Mouse (Mus musculus) natural killer cell, adult 2 months (primary cell): Measurements from ENCODE around the gene Nip7.
"Not testable (repeated sequence)": the region's sequence is repeated elsewhere in the genome, so short reads cannot be mapped to it uniquely, and the experiment has no call there.

Source experiments
- DNase-seq, 2 experiments: peaks; one replicate each; pipeline ENCODE4 v3.0.0; 2022; ENCODE audit warnings: low spot score in 2 of 2

The Nip7 gene

DNA sequence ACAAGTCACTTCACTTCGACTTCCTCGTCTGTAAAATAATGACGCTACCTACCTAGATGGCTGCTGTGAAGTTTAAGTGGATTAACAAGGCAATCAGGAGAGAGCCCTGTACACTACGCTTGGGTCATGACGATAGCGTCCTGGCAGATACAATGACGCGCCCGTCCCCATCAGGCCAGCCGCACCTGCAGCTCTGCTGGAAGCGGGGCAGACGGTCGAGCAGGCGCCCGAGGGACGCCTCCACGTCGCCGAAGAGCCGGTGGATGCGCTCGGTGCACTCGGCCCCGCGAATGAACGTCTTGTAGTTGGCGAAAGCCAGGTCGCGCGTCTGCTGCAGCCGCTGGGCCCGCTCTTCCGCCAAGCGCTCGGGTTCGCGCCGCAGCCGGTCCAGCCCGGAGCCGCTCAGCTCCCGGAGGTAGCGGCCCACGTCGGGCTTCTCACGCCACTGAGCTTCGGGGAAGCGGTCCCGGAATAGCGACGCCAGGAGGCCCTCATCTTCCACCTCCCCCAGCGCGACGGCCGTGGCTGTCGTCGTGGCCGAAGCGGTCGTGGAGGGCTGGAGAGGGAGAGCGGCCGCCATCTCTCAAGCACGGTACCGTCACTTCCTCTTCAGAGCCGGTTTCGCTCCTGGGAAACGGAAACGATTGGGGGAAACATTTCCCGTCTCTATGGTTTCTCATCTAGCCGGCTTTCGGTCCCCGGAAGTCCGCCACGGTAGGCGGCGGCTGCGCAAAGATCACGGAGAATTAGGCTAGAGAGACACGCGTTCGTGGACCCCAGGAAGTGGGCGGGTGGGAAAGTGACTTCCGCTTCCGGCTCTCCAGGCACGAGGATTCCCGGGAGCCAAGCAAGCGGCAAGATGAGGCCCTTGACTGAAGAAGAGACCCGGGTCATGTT, at the start of gene Nip7, which contains the start of gene Cog8:
TSS of gene Nip7 (plus strand) at position 802 of the 897 bp plus-strand sequence.
TSS of gene Cog8 (minus strand) at position 614 of the 897 bp plus-strand sequence.
- peak; percentile 94 to 96 for DNase-seq

DNA sequence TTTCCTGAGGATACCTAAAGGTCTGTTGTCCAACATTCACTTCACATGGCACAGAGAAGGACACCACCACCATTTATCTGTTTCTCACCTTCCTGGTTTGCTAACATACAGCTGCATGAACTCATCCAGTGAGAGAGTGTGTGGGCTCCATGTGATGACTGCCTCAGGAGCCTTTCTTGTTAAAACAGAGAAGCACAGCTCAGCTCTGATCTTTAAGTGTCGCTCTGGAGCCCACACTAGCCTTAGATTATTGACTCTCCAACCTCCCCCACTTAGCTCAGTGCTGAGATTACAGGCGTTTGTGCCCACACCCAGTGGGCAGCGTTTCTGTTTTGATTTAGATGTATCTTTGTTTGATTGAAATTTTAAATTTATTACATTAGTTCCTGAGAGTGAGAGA, 48.9 kb upstream of the Nip7 start:
- DNase-seq: no peak

- no peak for DNase-seq
Measured at GRCm38 (mm10) chr8:107012666-107013065, 44.0 kb upstream of the Nip7 start.

GRCm38 (mm10) chr8:107014915-107015314, 41.8 kb upstream of the Nip7 start:
- no peak for DNase-seq

GRCm38 (mm10) chr8:107023479-107023878, 33.2 kb upstream of the Nip7 start:
- DNase-seq: no peak

GRCm38 (mm10) chr8:107029310-107029709, 27.4 kb upstream of the Nip7 start:
- DNase-seq: no peak

DNA sequence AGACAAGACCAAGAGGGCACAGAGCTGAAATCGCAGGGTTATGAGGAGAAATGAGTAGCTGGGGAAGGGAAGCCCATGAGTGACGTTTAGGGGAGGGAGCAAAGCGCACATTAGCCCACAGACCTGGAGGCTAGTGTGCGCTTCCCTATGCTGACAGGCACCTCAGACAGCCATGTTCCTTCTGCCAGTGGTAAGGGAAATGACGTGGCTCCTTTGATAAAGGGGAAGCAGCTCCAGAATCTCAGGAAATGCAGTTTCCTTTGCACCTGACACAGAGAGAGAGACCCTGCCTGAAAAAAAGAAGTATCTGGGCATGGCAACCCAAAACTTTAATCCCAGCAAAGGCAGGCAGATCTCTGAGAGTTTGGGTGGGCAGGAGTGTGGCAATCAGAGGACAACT, 26.6 kb upstream of the Nip7 start:
- no peak for DNase-seq

- peak; percentile 93 to 96 for DNase-seq
Measured at GRCm38 (mm10) chr8:107030650-107031576, 25.8 kb upstream of the Nip7 start, which contains the start of gene Vps4a. Gene Vps4a, plus strand, starts transcription at chr8:107031222.

GRCm38 (mm10) chr8:107031577-107032090, 25.0 kb upstream of the Nip7 start:
- no peak for DNase-seq

- DNase-seq: not testable (repeated sequence)
Measured at GRCm38 (mm10) chr8:107033609-107034008, 23.1 kb upstream of the Nip7 start.

DNA sequence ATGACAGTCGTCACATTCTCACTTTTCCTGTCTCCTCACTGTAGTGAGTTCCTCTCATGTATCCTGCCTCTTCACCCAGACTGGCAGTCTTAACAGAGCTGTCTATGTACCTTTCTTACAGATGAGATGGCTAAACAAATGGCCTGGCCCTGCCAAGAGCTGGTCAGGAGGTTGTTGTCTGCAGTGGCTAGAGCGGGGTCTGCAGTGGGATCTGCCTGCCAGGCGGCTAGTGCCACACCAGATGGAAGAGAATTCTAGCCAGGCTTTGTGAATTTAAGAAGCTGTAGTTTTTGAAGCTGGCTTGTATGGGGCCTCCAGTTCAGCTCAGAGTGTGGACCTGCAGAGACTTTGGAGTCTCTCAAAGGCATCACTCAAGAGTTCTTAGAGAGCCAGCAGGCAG, 21.0 kb upstream of the Nip7 start:
- DNase-seq: no peak

DNA sequence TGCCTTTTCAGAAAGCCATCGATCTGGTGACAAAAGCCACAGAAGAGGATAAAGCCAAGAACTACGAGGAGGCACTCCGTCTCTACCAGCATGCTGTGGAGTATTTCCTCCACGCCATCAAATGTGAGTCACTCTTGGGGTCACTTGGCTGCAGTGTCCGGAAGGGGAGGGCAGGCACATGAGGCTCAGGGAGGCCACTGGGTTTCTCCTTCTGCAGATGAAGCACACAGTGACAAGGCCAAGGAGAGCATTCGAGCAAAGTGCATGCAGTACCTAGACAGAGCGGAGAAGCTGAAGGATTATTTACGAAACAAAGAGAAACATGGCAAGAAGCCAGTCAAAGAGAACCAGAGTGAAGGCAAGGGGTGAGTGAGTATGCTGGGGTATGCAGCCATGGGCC, 20.1 kb upstream of the Nip7 start:
- no peak for DNase-seq

GRCm38 (mm10) chr8:107040632-107041031, 16.0 kb upstream of the Nip7 start:
- no peak for DNase-seq

GRCm38 (mm10) chr8:107045478-107045877, 11.2 kb upstream of the Nip7 start:
- DNase-seq: no peak

DNA sequence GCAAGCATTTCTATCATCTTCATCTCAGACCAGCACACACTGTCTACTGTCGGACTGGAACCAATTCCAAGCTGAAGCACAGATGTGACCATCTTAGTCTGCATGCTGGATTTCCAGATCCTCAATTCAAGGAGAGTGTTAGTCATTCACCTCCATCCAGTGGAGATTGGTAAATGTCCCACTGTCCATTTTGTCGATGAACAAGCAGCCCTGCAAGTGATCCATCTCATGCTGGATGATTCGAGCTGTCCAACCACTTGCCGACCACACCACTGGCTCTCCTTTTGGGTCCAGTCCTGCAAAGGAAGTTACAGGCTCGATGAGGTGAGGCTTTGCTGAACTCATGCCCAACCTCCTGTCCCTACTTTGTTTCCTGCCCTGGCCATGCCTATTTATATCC, 9.7 kb upstream of the Nip7 start:
- DNase-seq: no peak

- DNase-seq: peak; percentile 57 to 72
Measured at GRCm38 (mm10) chr8:107048061-107048941, 8.4 kb upstream of the Nip7 start, which contains the start of gene Pdf. Gene Pdf, minus strand, starts transcription at chr8:107048614.

DNA sequence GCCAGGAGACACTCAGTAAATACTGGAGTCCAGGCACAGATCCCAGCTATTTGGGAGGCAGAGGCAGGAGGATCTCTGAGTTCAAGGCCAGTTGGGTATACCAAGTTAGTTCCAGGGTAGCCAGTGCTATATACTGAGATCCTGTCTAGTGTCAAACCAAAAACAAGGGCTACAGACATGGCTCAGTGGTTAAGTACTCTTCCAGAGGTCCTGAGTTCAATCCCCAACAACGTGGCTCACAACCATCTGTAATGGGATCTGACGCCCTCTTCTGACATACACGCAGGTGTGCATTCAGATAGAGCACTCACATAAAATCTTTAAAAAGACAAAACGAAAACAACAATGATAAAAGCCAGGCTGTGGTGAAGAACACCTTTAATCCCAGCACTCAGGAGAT, 7.2 kb upstream of the Nip7 start:
- no peak for DNase-seq

- peak in 1 of 2 experiments; percentile 31 for DNase-seq
Measured at GRCm38 (mm10) chr8:107052046-107052445, 4.6 kb upstream of the Nip7 start.

- DNase-seq: no peak
Measured at GRCm38 (mm10) chr8:107056973-107057369, 294 bp downstream of the Nip7 start.

- DNase-seq: no peak
Measured at GRCm38 (mm10) chr8:107062613-107063012, 5.9 kb downstream of the Nip7 start.
